Mouse (Mus musculus): ENCODE data around the gene Sms.
A peak's percentile ranks its signal among the peaks of the same experiment; 100 is the strongest.

Sms gene

DNA sequence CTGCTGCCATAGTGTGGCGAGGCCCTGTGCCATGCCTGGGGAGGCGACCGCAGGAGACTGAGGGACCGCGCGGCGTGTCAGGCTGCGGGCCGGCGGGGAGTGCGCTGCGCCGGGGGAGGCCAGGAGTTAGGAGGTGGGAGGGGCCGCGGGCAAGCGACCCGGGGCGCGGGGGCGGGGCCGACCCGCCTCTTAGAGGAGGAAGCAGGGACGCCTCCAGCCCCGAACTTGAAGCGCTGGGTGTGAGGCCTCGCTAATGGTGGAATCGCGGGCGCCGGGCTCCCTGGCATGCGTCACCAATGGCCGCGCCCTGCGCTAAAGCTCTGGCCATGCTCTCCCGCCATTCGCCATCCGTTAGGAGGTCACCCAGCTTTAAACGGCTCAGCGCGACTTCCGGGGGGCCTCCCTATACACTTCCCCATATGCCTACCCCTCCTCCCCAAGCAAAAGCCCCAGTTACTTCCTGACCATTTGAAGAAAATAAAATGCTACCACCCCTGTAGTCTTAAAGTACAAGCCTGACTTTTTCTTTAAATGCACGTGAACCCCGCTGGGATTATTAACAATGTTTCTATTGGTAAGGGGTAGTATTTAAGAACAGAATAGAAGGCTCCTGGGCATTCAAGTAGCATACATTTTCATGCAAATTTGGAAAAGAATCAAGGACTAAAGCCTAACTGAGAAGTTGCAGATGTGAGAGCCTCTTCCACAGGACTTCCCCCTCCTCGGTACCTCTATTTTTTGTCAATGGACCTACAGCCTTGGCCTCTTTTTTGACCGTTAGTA lies at the start of gene Sms:
TSS of gene Sms (minus strand) at position 344 of the 783 bp plus-strand sequence.
- peak; percentile 41 for DNase-seq (ENCODE audit: low read depth, low spot score)

DNA sequence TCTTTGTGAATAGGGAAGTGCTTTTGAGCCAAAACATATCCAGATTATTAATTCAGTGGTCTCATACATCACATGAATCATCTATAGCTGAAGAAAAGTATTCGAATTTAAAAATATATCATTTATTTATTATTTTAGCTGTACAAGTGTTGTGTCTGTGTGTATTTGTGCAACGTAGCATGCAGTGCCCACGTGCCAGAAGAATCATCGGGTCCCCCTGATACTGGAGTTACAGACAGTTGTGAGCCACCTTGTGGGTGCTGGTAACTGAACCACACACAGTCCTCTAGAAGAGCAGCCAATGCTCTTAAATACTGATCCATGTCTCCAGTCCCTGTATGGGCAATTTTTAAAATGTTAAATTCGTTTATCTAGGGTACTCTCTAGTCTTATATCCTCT lies 14.3 kb upstream of the Sms start:
- no peak for DNase-seq (ENCODE audit: low read depth, low spot score)

DNA sequence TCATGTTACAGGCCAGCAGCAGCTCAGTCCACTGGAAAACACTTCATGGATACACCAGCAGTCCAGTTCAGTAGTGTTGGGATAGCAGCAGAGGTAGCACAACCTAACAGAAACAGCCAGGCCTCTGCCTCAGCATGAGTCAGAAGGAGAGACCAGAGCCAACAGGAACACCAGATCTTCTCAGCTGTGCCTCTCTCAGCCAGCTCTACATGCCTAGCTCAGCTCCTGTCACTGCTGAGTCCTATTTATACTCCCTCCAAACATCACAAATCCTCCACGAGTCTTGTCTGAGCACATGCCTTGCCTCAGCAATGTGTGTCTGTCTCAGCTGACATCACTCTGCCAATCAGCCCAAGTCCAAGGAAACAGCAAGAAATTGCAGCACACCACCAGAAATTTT lies 12.4 kb upstream of the Sms start:
- no peak for DNase-seq (ENCODE audit: low read depth, low spot score)

- no peak for DNase-seq (ENCODE audit: low read depth, low spot score)
Measured at GRCm38 (mm10) chrX:157501871-157502270, 9.8 kb upstream of the Sms start.

DNA sequence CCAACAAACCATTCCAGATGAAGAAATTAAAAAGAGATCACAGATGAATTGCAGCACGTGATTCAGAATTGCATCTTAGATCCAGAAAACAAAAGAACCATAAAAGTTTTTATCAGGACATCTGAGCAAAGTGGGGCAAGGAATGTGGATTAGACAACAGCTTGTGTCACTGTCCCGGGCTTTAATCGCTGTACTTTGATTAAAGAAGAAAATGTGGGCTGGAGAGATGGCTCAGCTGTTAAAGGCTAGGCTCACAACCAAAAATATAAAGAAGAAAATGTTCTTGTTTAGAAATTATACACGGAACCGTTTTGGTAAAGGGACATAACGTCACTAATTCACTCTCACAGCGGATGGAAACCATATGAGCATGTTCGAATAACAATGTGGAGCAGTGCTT lies 7.9 kb upstream of the Sms start:
- no peak for DNase-seq (ENCODE audit: low read depth, low spot score)

- no peak for DNase-seq (ENCODE audit: low read depth, low spot score)
Measured at GRCm38 (mm10) chrX:157493159-157493558, 1.1 kb upstream of the Sms start.

DNA sequence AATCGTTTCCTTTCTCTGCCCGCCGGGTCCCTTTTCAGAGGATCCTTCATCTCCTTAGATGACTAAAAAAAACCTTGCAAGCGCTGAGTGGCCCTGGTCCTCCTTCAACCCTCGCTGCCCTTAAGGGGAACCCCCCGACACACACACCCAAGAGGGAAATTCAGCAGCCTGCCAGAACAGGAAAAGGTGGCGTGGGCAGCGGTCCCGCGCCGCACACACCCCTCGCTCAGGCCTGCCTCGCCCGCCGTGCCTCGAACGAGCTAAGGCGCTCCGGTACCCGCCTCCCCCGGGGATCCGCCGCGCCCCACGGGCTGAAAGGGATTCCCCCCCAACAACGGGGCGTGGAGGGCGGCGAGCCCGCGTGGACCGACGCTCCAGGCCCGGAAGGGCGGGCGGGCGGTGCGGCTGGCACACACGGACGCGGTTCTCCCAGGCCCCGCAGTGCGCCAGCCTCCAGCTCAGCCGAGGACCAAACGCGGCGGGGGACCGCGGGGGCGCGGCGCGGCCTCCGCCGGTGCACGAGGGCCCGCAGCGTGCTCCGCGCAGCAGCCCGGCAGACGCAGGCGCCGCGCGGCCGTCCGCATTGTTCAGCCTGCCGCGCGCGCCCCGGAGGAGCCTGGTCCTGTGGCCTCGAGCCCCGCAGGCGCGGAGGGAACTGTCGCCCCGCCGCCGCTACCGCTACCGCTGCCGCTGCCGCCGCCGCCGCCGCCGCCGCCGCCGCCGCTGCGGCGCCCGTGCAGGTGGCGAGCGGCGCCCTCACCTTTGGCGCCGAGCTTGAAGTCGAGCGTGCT lies 747 bp downstream of the Sms start:
- no peak for DNase-seq (ENCODE audit: low read depth, low spot score)

DNA sequence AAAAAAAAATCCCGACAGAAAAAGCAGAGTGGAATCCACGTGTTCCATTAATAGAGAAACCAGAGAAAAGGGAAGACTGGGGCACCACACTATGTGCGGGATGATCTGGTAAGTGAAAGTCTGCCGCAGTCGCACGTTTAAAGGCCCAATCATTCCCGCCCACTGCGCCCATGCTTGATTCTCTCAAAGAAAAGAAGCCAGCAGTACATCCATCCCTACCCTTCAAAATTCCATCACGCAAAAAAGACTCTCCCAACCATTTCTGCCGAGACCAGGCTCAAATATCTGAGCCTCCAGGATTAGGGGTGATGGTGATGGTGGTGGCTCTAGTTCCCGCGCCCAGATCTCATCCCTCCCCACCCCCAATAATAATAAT lies 1.3 kb downstream of the Sms start:
- no peak for DNase-seq (ENCODE audit: low read depth, low spot score)

GRCm38 (mm10) chrX:157489871-157490721 lies 2.0 kb downstream of the Sms start:
- DNase-seq (ENCODE audit: low read depth, low spot score) = no peak

- DNase-seq (ENCODE audit: low read depth, low spot score) = no peak
Measured at GRCm38 (mm10) chrX:157488831-157489230, 3.3 kb downstream of the Sms start.

DNA sequence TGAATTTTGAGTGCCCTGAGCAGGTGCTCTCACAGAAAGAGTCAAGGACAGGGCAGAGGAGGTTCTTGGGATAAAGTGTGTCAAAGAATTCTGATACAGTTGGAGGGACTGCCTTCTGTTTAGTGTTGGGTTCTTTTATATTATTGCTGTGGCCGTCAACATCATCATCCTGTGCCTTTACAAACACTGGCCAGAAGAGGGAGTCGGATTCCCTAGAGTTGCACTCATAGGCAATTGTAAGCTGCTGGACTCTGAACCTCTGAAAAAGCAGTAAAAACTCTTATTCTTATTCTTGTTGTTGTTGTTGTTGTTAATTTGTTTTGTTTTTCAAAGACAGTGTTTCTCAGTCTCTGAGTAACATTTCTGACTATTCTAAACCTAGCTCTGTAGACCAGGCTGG lies 5.3 kb downstream of the Sms start:
- no peak for DNase-seq (ENCODE audit: low read depth, low spot score)

DNA sequence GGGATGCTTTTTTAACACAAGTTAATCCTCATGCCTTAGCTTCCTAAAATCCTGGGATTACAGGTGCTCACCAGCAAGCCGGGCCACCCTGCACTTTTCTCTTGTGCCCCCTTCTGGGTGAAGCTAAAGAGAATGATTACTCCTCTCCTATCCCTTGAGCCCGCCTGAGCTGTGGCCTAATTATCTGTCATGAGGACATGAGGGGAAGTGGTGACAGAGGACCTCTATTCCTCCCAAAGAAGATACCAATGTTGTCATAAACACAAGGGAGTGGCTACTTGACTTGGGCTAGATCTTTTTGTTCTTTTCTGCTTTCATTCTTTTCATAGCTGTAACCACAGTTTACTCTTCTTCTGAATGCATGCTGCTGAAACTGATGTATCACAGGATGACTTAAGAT lies 9.2 kb downstream of the Sms start:
- DNase-seq (ENCODE audit: low read depth, low spot score) = no peak

DNA sequence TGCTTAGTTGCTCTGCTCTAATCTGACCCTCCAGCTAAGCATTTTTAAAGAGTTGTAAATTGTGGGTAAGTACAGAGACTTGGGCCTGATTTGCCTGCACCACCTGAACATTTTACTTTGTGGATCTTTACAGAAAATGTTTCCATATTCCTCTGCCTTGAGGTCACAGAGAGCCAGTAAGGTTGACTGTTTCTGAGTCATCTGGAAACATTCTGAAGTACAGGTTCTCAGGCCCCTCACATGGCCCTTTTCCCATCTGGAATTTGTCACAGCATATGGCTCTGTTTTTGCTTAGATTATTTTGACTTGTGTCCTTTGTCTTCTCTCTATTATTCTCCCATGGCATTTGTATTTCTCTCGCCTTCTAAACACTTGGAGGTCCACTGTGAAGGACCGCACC lies 10.2 kb downstream of the Sms start:
- DNase-seq (ENCODE audit: low read depth, low spot score) = no peak

DNA sequence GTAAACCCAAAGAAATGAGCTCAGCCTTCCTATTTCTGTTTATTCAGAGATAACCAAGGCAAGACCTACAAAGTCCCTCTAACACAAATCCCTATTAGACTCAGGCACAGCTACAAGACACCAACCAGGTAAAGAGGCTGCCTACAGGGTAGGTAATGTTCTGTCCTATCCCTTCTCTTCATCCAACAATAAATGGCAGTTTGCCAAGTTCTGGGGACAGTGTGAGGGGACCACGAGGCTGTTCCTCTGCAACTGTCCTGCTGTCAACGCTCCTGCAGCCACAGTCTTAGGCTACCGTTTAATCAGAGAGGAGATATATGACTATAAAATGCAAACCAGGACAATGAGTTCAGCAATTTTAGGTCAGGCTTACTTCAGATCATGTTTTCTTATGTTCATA lies 14.8 kb downstream of the Sms start:
- no peak for DNase-seq (ENCODE audit: low read depth, low spot score)

DNA sequence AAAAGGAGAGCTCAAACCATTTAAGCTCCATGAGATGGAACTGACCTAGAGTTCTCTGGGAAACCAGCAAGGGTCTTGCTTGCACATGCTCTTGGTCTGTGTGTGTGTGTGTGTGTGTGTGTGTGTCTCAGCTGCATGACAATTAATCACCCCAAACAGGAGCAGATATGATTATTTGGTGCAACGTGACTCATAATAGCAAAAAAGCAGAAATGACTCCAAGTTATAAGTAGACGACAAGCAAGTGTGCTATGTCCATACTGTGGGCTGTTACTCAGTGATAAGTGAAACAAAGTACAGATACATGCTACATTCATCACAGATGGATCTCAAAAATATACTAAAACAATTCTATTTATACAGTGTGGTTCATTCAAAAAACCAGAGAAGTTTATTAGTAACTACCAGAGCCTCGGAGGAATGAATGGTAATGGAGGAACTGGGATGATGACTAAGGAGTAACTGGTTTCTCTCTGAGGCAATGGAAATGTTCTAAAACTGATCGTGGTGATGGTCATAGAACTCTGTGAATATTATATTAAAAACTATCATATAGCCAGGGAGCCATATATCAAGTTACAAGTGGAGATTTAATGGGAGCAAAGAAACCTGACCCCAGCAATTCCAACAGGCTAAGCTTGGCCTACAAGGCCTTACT lies 15.8 kb downstream of the Sms start:
- DNase-seq (ENCODE audit: low read depth, low spot score) = no peak

GRCm38 (mm10) chrX:157471711-157472660 lies 20.1 kb downstream of the Sms start:
- DNase-seq (ENCODE audit: low read depth, low spot score) = no peak

GRCm38 (mm10) chrX:157468795-157469194 lies 23.3 kb downstream of the Sms start:
- DNase-seq (ENCODE audit: low read depth, low spot score) = no peak

DNA sequence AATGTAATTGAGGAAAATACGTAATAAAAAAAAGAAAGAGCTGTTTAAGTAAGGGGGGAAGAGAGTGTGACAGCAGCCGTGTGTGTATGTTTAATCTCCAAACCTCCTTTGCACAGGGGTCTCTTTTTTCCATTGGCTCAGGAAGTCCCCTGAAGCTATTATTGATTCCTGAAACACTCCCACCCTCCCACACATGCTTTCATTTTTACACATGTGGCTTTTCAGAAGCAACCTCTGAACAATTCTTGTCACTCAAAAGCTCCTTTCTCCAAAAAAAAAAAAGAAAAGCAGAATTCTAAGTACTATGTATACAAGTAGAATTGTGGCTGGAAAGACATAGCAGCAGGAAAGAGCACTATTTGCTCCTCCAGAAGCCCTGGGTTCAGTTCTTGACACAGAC lies 24.0 kb downstream of the Sms start:
- no peak for DNase-seq (ENCODE audit: low read depth, low spot score)

GRCm38 (mm10) chrX:157465949-157466348 lies 26.1 kb downstream of the Sms start:
- no peak for DNase-seq (ENCODE audit: low read depth, low spot score)

DNA sequence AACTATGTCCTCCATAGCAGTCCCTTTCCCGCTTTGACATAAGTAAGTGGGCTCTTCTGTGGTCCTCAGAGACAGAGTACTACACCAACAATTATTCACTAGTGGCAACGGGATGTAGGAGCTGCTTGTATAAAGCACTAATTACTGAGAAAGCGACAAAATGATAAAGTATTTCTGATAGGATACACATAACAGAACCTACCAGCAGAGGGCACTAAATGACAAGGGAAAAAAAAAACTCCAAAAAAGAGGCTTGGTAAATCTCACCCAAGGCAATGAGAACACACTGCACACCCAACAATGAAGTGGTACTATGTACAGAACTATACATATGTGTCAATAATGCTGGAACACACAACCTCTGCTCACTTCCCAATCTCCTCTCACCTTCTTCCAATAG lies 29.4 kb downstream of the Sms start:
- no peak for DNase-seq (ENCODE audit: low read depth, low spot score)

DNA sequence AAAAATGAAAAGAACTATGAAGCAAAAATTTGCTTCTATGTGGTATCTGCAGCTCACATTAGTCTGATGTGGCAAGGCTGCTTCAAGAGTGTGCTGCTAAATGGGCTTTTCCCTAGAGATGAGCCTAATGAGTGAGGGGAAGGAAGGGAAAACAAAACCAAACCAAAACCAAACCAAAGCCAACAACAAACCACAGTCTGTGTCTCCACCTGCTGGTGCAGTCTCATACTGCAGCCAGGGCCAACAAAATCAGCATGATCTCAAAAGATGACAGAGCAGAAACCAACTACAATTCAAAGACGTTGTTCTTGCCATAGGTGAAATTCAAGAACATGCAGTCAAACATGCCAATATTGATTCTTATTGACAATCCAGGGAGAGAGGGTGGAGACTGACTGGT lies 37.7 kb downstream of the Sms start:
- DNase-seq (ENCODE audit: low read depth, low spot score) = no peak

Measured in retina, adult 2 months (tissue).